Mouse (Mus musculus): ENCODE results near the gene Thbs2. TPM values are rescaled to one million over a fixed set of nuclear protein-coding genes. Genes with fewer than 3 reads are reported as not detected.

Thbs2 gene
- polyA plus RNA-seq, 1 experiment from 2014 or later: 11.6 TPM

DNA sequence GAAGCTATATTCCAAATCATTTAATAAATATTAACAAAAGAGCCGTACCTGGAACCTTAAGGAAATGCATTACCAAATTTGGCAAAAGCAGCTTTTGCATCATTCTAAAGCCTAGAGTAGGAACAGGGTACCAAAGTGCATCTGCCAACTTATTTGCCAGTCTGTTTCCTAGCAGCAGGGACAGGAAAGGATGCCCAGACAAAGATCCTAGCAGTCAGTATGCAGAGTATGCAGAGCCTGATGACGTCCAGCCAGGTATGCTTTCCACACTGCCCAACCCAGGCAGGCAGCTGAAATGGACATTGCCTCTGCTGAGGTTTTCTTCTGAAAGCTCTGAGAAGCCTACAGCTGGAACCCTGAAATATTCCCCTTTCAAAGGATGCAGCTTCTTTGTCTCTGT is 27.6 kb downstream of the Thbs2 start:
- Histone ChIP-seq H3K4me3 (no peak overlapping the region), H3K36me3 (peaks cover 3% of the 10 kb centered on the region; the same call in 1 of the 2 replicates), H3K27me3 (replicated peaks) (peaks cover 4% of the 10 kb centered on the region; the same call in 1 of the 2 replicates), H3K9ac (no peak overlapping the region), H3K27ac (ENCODE audit: poor library complexity, severe bottlenecking) (no peak overlapping the region), H3K4me1 (replicated peaks) (no peaks in the 10 kb centered on the region), H3K9me3 (replicated peaks) (no peaks in the 10 kb centered on the region), H3K4me2 (no peak overlapping the region)
- WGBS: 82% methylated on average over 2 of the region's 2 CpGs
- no peak for ATAC-seq (ENCODE audit: insufficient number of reproducible peaks, low FRiP score)

GRCm38 (mm10) chr17:14663366-14663765 is 30.7 kb downstream of the Thbs2 start:
- Histone ChIP-seq H3K4me2 (no peak overlapping the region), H3K27me3 (replicated peaks) (peaks cover 4% of the 10 kb centered on the region; the same call in 1 of the 2 replicates), H3K9ac (no peak overlapping the region), H3K36me3 (no peaks in the 10 kb centered on the region), H3K4me3 (no peak overlapping the region), H3K9me3 (replicated peaks) (no peaks in the 10 kb centered on the region), H3K4me1 (replicated peaks) (no peaks in the 10 kb centered on the region), H3K27ac (ENCODE audit: poor library complexity, severe bottlenecking) (no peak overlapping the region)
- no peak for ATAC-seq (ENCODE audit: insufficient number of reproducible peaks, low FRiP score)
- WGBS: 78% methylated on average over 5 of the region's 5 CpGs

- WGBS: 72% methylated on average over 6 of the region's 6 CpGs
- Histone ChIP-seq H3K4me3 (no peak overlapping the region), H3K4me2 (no peak overlapping the region), H3K36me3 (no peaks in the 10 kb centered on the region), H3K9me3 (replicated peaks) (no peaks in the 10 kb centered on the region), H3K27ac (ENCODE audit: poor library complexity, severe bottlenecking) (no peak overlapping the region), H3K27me3 (replicated peaks) (peaks cover 4% of the 10 kb centered on the region; the same call in 1 of the 2 replicates), H3K9ac (no peak overlapping the region), H3K4me1 (replicated peaks) (no peaks in the 10 kb centered on the region)
- ATAC-seq (ENCODE audit: insufficient number of reproducible peaks, low FRiP score): no peak
Measured at GRCm38 (mm10) chr17:14662409-14662808, 31.6 kb downstream of the Thbs2 start.

- no peak for ATAC-seq (ENCODE audit: insufficient number of reproducible peaks, low FRiP score)
Measured at GRCm38 (mm10) chr17:14659746-14660145, 34.3 kb downstream of the Thbs2 start.

DNA sequence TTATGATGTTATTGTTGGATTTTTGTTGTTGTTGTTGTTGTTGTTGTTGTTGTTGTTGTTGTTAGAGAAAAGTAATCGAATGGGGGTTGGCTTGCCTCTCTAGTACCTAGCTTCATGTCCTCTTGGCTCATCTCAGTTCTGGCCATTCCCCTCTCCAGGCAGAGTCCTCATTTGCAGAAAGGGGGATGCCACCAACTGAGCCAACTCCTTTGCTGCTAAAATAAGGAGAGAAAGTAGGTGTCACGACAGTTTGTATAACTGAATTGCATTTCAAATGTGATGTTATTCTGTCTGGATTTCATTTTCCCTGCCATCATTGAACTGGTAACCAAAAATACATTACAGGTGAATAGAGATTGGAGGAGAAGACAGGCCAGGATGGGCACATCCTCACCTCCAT is 35.9 kb downstream of the Thbs2 start:
- Histone ChIP-seq H3K9me3 (replicated peaks) (no peaks in the 10 kb centered on the region), H3K27me3 (replicated peaks) (peaks cover 4% of the 10 kb centered on the region; the same call in 1 of the 2 replicates), H3K9ac (no peak overlapping the region), H3K4me1 (replicated peaks) (no peaks in the 10 kb centered on the region), H3K4me3 (no peak overlapping the region), H3K36me3 (no peaks in the 10 kb centered on the region), H3K27ac (ENCODE audit: poor library complexity, severe bottlenecking) (no peak overlapping the region), H3K4me2 (no peak overlapping the region)
- 75% methylated on average over 2 of the region's 2 CpGs for WGBS
- ATAC-seq (ENCODE audit: insufficient number of reproducible peaks, low FRiP score): no peak

More at GRCm38 (mm10) chr17:14659746-14660145, 34.3 kb downstream of the Thbs2 start:
- Histone ChIP-seq H3K4me2 (no peak overlapping the region), H3K9ac (no peak overlapping the region), H3K4me1 (replicated peaks) (no peaks in the 10 kb centered on the region), H3K4me3 (no peak overlapping the region), H3K9me3 (replicated peaks) (no peaks in the 10 kb centered on the region), H3K27me3 (replicated peaks) (peaks cover 4% of the 10 kb centered on the region; the same call in 1 of the 2 replicates), H3K27ac (ENCODE audit: poor library complexity, severe bottlenecking) (no peak overlapping the region), H3K36me3 (no peaks in the 10 kb centered on the region)
- 60% methylated on average over 4 of the region's 4 CpGs for WGBS

GRCm38 (mm10) chr17:14657123-14657522 is 36.9 kb downstream of the Thbs2 start:
- Histone ChIP-seq H3K4me2 (no peak overlapping the region), H3K4me3 (no peak overlapping the region), H3K9me3 (replicated peaks) (no peaks in the 10 kb centered on the region), H3K4me1 (replicated peaks) (no peaks in the 10 kb centered on the region), H3K27ac (ENCODE audit: poor library complexity, severe bottlenecking) (no peak overlapping the region), H3K27me3 (replicated peaks) (peaks cover 4% of the 10 kb centered on the region; the same call in 1 of the 2 replicates), H3K36me3 (no peaks in the 10 kb centered on the region), H3K9ac (no peak overlapping the region)
- no peak for ATAC-seq (ENCODE audit: insufficient number of reproducible peaks, low FRiP score)

GRCm38 (mm10) chr17:14654981-14655380 is 39.1 kb downstream of the Thbs2 start:
- Histone ChIP-seq H3K9me3 (replicated peaks) (no peaks in the 10 kb centered on the region), H3K27me3 (replicated peaks) (peaks cover 4% of the 10 kb centered on the region; the same call in 1 of the 2 replicates), H3K4me2 (no peak overlapping the region), H3K27ac (ENCODE audit: poor library complexity, severe bottlenecking) (no peak overlapping the region), H3K36me3 (no peaks in the 10 kb centered on the region), H3K9ac (no peak overlapping the region), H3K4me3 (no peak overlapping the region), H3K4me1 (replicated peaks) (no peaks in the 10 kb centered on the region)
- 67% methylated on average over 3 of the region's 3 CpGs for WGBS
- ATAC-seq (ENCODE audit: insufficient number of reproducible peaks, low FRiP score): no peak

- Histone ChIP-seq H3K9me3 (replicated peaks) (no peaks in the 10 kb centered on the region), H3K4me1 (replicated peaks) (no peaks in the 10 kb centered on the region), H3K4me3 (no peak overlapping the region), H3K4me2 (no peak overlapping the region), H3K9ac (no peak overlapping the region), H3K36me3 (no peaks in the 10 kb centered on the region), H3K27me3 (replicated peaks) (no peaks in the 10 kb centered on the region; the same call in 1 of the 2 replicates), H3K27ac (ENCODE audit: poor library complexity, severe bottlenecking) (no peak overlapping the region)
- no peak for ATAC-seq (ENCODE audit: insufficient number of reproducible peaks, low FRiP score)
- WGBS: 70% methylated on average over 7 of the region's 7 CpGs
Measured at GRCm38 (mm10) chr17:14652013-14652412, 42.0 kb downstream of the Thbs2 start.

DNA sequence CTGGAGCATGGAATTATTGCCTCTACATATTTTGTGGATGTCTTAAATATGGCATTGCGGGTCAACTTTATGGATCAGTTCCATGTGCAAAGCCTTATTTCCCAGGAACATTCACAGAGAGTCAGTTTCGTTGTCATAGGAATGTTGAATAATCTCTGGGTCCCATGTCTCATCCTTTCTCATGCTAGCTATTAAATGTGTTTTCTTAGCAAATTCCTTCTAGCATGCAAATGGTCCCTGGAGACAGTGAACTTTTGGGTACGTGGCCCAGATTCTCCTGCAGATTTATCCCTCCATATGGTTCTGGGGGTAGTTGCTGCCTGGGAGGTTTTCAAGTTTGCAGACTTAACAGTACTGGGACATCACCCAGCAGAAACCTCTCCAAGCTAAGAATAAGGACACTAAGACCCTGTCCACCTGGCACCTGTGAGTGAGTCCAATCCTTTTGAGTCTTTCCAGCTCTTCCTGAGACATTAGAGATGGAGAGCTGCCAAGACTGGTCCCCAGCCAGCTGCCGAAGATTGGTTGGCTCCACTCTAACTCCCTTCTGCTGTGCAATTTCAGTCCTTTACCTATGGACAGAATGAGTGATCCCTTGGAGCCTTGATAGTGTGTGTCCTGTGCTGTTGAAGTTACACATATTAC is 45.9 kb downstream of the Thbs2 start:
- Histone ChIP-seq H3K4me1 (replicated peaks) (no peaks in the 10 kb centered on the region), H3K4me2 (no peak overlapping the region), H3K9me3 (replicated peaks) (no peaks in the 10 kb centered on the region), H3K36me3 (no peaks in the 10 kb centered on the region), H3K9ac (no peak overlapping the region), H3K27ac (ENCODE audit: poor library complexity, severe bottlenecking) (no peak overlapping the region), H3K4me3 (no peak overlapping the region), H3K27me3 (replicated peaks) (no peaks in the 10 kb centered on the region; the same call in 1 of the 2 replicates)
- no peak for ATAC-seq (ENCODE audit: insufficient number of reproducible peaks, low FRiP score)
- WGBS: 73% methylated on average over 4 of the region's 4 CpGs

GRCm38 (mm10) chr17:14643996-14644395 is 50.0 kb downstream of the Thbs2 start:
- Histone ChIP-seq H3K4me1 (replicated peaks) (no peaks in the 10 kb centered on the region), H3K36me3 (no peaks in the 10 kb centered on the region), H3K9me3 (replicated peaks) (no peaks in the 10 kb centered on the region), H3K4me3 (no peak overlapping the region), H3K4me2 (no peak overlapping the region), H3K27ac (ENCODE audit: poor library complexity, severe bottlenecking) (no peak overlapping the region), H3K27me3 (replicated peaks) (no peaks in the 10 kb centered on the region), H3K9ac (no peak overlapping the region)
- WGBS: 66% methylated on average over 3 of the region's 3 CpGs
- ATAC-seq (ENCODE audit: insufficient number of reproducible peaks, low FRiP score): no peak

DNA sequence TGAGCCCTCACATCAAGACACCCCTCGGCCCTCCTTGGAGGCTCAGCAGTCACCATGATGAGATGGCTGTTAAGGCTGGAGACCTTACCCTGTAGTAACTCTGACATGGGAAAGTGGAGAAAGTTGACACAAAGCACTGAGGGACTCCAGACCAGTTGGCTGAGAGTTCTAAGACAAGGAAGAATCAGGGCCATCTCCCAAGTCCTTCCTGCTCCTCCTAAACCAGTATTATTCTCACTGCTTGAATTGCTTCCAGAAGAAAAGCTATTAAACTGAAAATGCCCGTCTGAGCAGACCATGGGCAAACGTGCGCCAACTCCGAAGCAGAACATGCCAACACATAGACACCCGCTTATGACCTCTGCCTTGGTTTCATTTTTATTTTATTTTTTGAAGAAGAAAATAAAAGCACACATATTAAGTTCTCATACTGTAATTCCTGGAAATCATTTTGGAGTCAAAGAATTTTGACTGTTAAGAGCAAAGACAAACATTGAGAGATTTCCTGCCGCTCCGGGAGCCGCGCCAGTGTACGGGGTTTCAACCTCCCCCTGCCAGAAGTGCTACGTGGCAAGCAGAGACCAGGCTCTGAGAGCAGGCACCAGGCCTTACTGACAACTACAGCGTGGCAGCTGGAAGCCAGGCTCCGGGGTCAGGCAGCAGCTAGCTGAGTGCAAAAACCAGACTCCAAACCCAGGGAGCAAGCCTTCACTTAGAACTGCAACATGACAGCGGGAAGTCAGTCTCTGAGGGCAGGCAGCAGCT is 53.5 kb downstream of the Thbs2 start:
- ATAC-seq (ENCODE audit: insufficient number of reproducible peaks, low FRiP score): no peak
- 69% methylated on average over 15 of the region's 15 CpGs for WGBS
- H3K4me2 ChIP-seq: no peak overlapping the region

More for the DNA sequence above, 53.5 kb downstream of the Thbs2 start:
- H3K9me3 ChIP-seq (replicated peaks): no peaks in the 10 kb centered on the region
- no peaks in the 10 kb centered on the region for H3K4me1 ChIP-seq (replicated peaks)
- no peak overlapping the region for H3K4me3 ChIP-seq
- peak overlapping the region; percentile 28; the same call in 1 of the 2 replicates for H3K27ac ChIP-seq (ENCODE audit: poor library complexity, severe bottlenecking)
- H3K36me3 ChIP-seq: no peaks in the 10 kb centered on the region
- no peak overlapping the region for H3K9ac ChIP-seq
- no peaks in the 10 kb centered on the region for H3K27me3 ChIP-seq (replicated peaks)
